Mouse (Mus musculus): ENCODE data around the gene Nrxn2.

Nrxn2 gene

GRCm38 (mm10) chr19:6518601-6519000 lies 100.1 kb downstream of the Nrxn2 start:
- DNase-seq (ENCODE audit: low read depth, low spot score): no peak

GRCm38 (mm10) chr19:6519483-6519882 lies 101.0 kb downstream of the Nrxn2 start:
- no peak for DNase-seq (ENCODE audit: low read depth, low spot score)

GRCm38 (mm10) chr19:6521630-6522029 lies 103.1 kb downstream of the Nrxn2 start:
- DNase-seq (ENCODE audit: low read depth, low spot score): no peak

- no peak for DNase-seq (ENCODE audit: low read depth, low spot score)
Observed at GRCm38 (mm10) chr19:6522289-6522688, 103.8 kb downstream of the Nrxn2 start.

- no peak for DNase-seq (ENCODE audit: low read depth, low spot score)
Observed at GRCm38 (mm10) chr19:6525023-6525422, 106.5 kb downstream of the Nrxn2 start.

- DNase-seq (ENCODE audit: low read depth, low spot score): no peak
Observed at GRCm38 (mm10) chr19:6526010-6526409, 107.5 kb downstream of the Nrxn2 start.

GRCm38 (mm10) chr19:6527439-6527838 lies 108.9 kb downstream of the Nrxn2 start:
- DNase-seq (ENCODE audit: low read depth, low spot score): no peak

- DNase-seq (ENCODE audit: low read depth, low spot score): no peak
Observed at GRCm38 (mm10) chr19:6527839-6528531, 109.5 kb downstream of the Nrxn2 start.

GRCm38 (mm10) chr19:6529265-6529985 lies 110.9 kb downstream of the Nrxn2 start:
- DNase-seq (ENCODE audit: low read depth, low spot score): no peak

GRCm38 (mm10) chr19:6530359-6530758 lies 111.8 kb downstream of the Nrxn2 start:
- no peak for DNase-seq (ENCODE audit: low read depth, low spot score)

- DNase-seq (ENCODE audit: low read depth, low spot score): no peak
Observed at GRCm38 (mm10) chr19:6531011-6531631, 112.6 kb downstream of the Nrxn2 start.

- DNase-seq (ENCODE audit: low read depth, low spot score): no peak
Observed at GRCm38 (mm10) chr19:6531832-6532471, 113.4 kb downstream of the Nrxn2 start.

- no peak for DNase-seq (ENCODE audit: low read depth, low spot score)
Observed at GRCm38 (mm10) chr19:6532656-6533055, 114.1 kb downstream of the Nrxn2 start.

- DNase-seq (ENCODE audit: low read depth, low spot score): no peak
Observed at GRCm38 (mm10) chr19:6533290-6534117, 115.0 kb downstream of the Nrxn2 start.

- no peak for DNase-seq (ENCODE audit: low read depth, low spot score)
Observed at GRCm38 (mm10) chr19:6534118-6534415, 115.5 kb downstream of the Nrxn2 start.

GRCm38 (mm10) chr19:6536201-6536600 lies 117.7 kb downstream of the Nrxn2 start:
- DNase-seq (ENCODE audit: low read depth, low spot score): no peak

GRCm38 (mm10) chr19:6536696-6537095 lies 118.2 kb downstream of the Nrxn2 start:
- no peak for DNase-seq (ENCODE audit: low read depth, low spot score)

GRCm38 (mm10) chr19:6537526-6537925 lies 119.0 kb downstream of the Nrxn2 start:
- no peak for DNase-seq (ENCODE audit: low read depth, low spot score)

GRCm38 (mm10) chr19:6538546-6538945 lies 120.0 kb downstream of the Nrxn2 start:
- DNase-seq (ENCODE audit: low read depth, low spot score): no peak

- DNase-seq (ENCODE audit: low read depth, low spot score): no peak
Observed at GRCm38 (mm10) chr19:6539592-6539991, 121.1 kb downstream of the Nrxn2 start.

- no peak for DNase-seq (ENCODE audit: low read depth, low spot score)
Observed at GRCm38 (mm10) chr19:6540191-6540590, 121.7 kb downstream of the Nrxn2 start.

GRCm38 (mm10) chr19:6541521-6541920 lies 123.0 kb downstream of the Nrxn2 start:
- no peak for DNase-seq (ENCODE audit: low read depth, low spot score)
